Mouse (Mus musculus) kidney, embryonic 14.5 days (tissue): ENCODE data around the gene Sept12. TPM values are rescaled to one million over a fixed set of nuclear protein-coding genes. Genes with fewer than 3 reads are reported as not detected.

Experiments used
- ATAC-seq: fragments of 200-750 bp; cut with Nextera tagmentation; 2 replicates; pipeline ENCODE4 v1.8.0; 2017; ENCODE audit warnings: moderate number of reproducible peaks, mild to moderate bottlenecking, moderate TSS enrichment, moderate library complexity; ENCODE audit not compliant: low FRiP score, low TSS enrichment
- H3K27ac ChIP-seq: fragments of 300-500 bp; sonication (generic); 2 replicates; pipeline ENCODE4 v1.5.1; 2014; ENCODE audit warnings: low read depth, mild to moderate bottlenecking, low read length, moderate library complexity, mixed read lengths
- H3K27me3 ChIP-seq: fragments of 300-500 bp; sonication (generic); 2 replicates; pipeline ENCODE4 v1.6.1; 2014; ENCODE audit warnings: mild to moderate bottlenecking, low read length; ENCODE audit not compliant: control insufficient read depth, insufficient read depth
- H3K36me3 ChIP-seq: fragments of 300-500 bp; sonication (generic); 2 replicates; pipeline ENCODE4 v1.6.1; 2014; ENCODE audit warnings: low read length, mixed read lengths; ENCODE audit not compliant: control insufficient read depth, insufficient read depth
- H3K4me1 ChIP-seq: fragments of 300-500 bp; sonication (generic); 2 replicates; pipeline ENCODE4 v1.6.1; 2014; ENCODE audit warnings: low read length, mixed read lengths; ENCODE audit not compliant: control insufficient read depth, insufficient read depth
- H3K4me2 ChIP-seq: fragments of 300-500 bp; sonication (generic); replicated peaks from 2 replicates; pipeline ENCODE4 v1.6.1; 2014; ENCODE audit warnings: low read depth, mild to moderate bottlenecking, low read length
- H3K4me3 ChIP-seq: fragments of 300-500 bp; sonication (generic); 2 replicates; pipeline ENCODE4 v1.5.1; 2014; ENCODE audit warnings: mild to moderate bottlenecking, low read length
- H3K9ac ChIP-seq: fragments of 300-500 bp; sonication (generic); 2 replicates; pipeline ENCODE4 v1.6.1; 2014; ENCODE audit warnings: low read depth, mild to moderate bottlenecking, low read length, moderate library complexity
- H3K9me3 ChIP-seq: fragments of 300-500 bp; sonication (generic); 2 replicates; pipeline ENCODE4 v1.6.1; 2016; ENCODE audit warnings: low read length; ENCODE audit not compliant: control insufficient read depth
- WGBS: fragments of 180-500 bp; shearing (Covaris S2); extraction: QIAGEN DNeasy Blood & Tissue Kit; methylation state at CpG from one replicate; pipeline ENCODE4 v1.1.7; 2014; 5-methylcytosine and 5-hydroxymethylcytosine counted together
- polyA plus RNA-seq: library from polyadenylated mRNA; unstranded; fragments of >200 nt; fragmentation: Nextera tagmentation; extraction: Ambion mirVana; gene quantifications from 2 replicates; pipeline ENCODE4 v1.2.1, GENCODE M21; 2014

The Sept12 gene
- polyA plus RNA-seq, 1 experiment from 2014 or later, result 0.11 TPM

GRCm38 (mm10) chr16:4937351-4938190 lies 60.1 kb downstream of the Sept12 start:
- no peaks in the 10 kb centered on the region for H3K9me3 ChIP-seq
- H3K9ac ChIP-seq, result no peak overlapping the region
- ATAC-seq, result no peak
- no peak overlapping the region for H3K27ac ChIP-seq
- H3K4me1 ChIP-seq, result peaks cover 5% of the 10 kb centered on the region; the same call in 1 of the 2 replicates
- WGBS, result 84% methylated on average over 8 of the region's 8 CpGs
- peaks cover 77% of the 10 kb centered on the region for H3K36me3 ChIP-seq
- no peaks in the 10 kb centered on the region for H3K27me3 ChIP-seq
- H3K4me3 ChIP-seq, result no peak overlapping the region
- no peak overlapping the region for H3K4me2 ChIP-seq

Other genes with a start within 250 kb of the Sept12 start
- gene Cdip1, start 207.6 kb downstream of the Sept12 start, polyA plus RNA-seq, result 67.2 and 98.0 TPM in 2 replicates
- 0.89 TPM in 1 of 2 replicates, not detected in the other for gene 4930562C15Rik, start 162.4 kb downstream of the Sept12 start, polyA plus RNA-seq
- gene Ubald1, start 117.5 kb downstream of the Sept12 start, polyA plus RNA-seq, result 37.2 and 39.7 TPM in 2 replicates
- 54.0 and 89.2 TPM in 2 replicates for gene Mgrn1, start 111.6 kb downstream of the Sept12 start, polyA plus RNA-seq
- gene Nudt16l1, start 59.1 kb downstream of the Sept12 start, polyA plus RNA-seq, result 153 and 160 TPM in 2 replicates
- gene Anks3, start 33.6 kb downstream of the Sept12 start, polyA plus RNA-seq, result 45.6 and 61.3 TPM in 2 replicates
- gene Smim22, start 9.4 kb upstream of the Sept12 start, polyA plus RNA-seq, result 10.2 and 10.4 TPM in 2 replicates
- 80.9 and 86.2 TPM in 2 replicates for gene Rogdi, start 15.7 kb upstream of the Sept12 start, polyA plus RNA-seq
- gene Glyr1, start 52.0 kb upstream of the Sept12 start, polyA plus RNA-seq, result 66.0 and 96.3 TPM in 2 replicates
- 21.7 and 26.3 TPM in 2 replicates for gene Ubn1, start 52.2 kb upstream of the Sept12 start, polyA plus RNA-seq
- gene Ppl, start 134.6 kb upstream of the Sept12 start, polyA plus RNA-seq, result 1.4 and 2.6 TPM in 2 replicates
- gene Sec14l5, start 149.3 kb upstream of the Sept12 start, polyA plus RNA-seq, result not detected in 2 replicates
- gene Nagpa, start 206.2 kb upstream of the Sept12 start, polyA plus RNA-seq, result 12.4 and 17.0 TPM in 2 replicates
- gene AU021092, start 224.4 kb upstream of the Sept12 start, polyA plus RNA-seq, result 3.5 and 4.2 TPM in 2 replicates
- 27.7 and 28.0 TPM in 2 replicates for gene Alg1, start 235.8 kb upstream of the Sept12 start, polyA plus RNA-seq